ENCODE assay signal across 9 mouse cellular contexts in genomic region chr1:23228478-23228877, GRCm38 (mm10).
A peak's percentile ranks its signal among the peaks of the same experiment; 100 is the strongest.
DNase-seq lines count a peak whose midpoint lies in the region; ATAC-seq lines count a peak whose summit lies in the region.
"Had no signal": no experiment of that assay in that cellular context is flagged by ENCODE, and none has a peak within 500 bp of the region (broad histone marks: within the 10 kb centered on the region; RNA-seq: fewer than 3 reads in every experiment).

No protein-coding gene starts in this region.

- H3K4me1 ChIP-seq in intestine, embryonic 15.5 days (replicated peaks), result no peaks in the 10 kb centered on the region
- H3K4me1 ChIP-seq: forebrain, embryonic 13.5 days had no signal

- no peak overlapping the region for H3K9ac ChIP-seq in intestine, embryonic 15.5 days
- H3K9ac ChIP-seq: forebrain, embryonic 13.5 days had no signal

- H3K4me3 ChIP-seq in intestine, embryonic 15.5 days (replicated peaks), result no peak overlapping the region
- H3K4me3 ChIP-seq: forebrain, embryonic 13.5 days had no signal

- no peaks in the 10 kb centered on the region for H3K27me3 ChIP-seq in intestine, embryonic 15.5 days (replicated peaks)
- H3K27me3 ChIP-seq: forebrain, embryonic 13.5 days had no signal

- peak; percentile 9 for DNase-seq in kidney, postnatal 10 days
- DNase-seq in kidney, adult 9 months, result no peak
- DNase-seq in NIH3T3 (ENCODE audit: low read depth), result peak; percentile 38
- DNase-seq in lung, postnatal 36 days, result peak; percentile 41
- DNase-seq in thymus, postnatal 4 days, result no peak
- no peak for DNase-seq in right cerebral cortex, adult 2 months (ENCODE audit: low spot score in 2 of 2)
- DNase-seq: kidney, adult 2 months had no signal

- ATAC-seq in intestine, embryonic 15.5 days, result peak; percentile 86
- ATAC-seq: forebrain, embryonic 13.5 days had no signal

- H3K36me3 ChIP-seq in intestine, embryonic 15.5 days, result no peaks in the 10 kb centered on the region

- 75% methylated on average over 6 of the region's 6 CpGs for WGBS in intestine, embryonic 15.5 days

- H3K4me2 ChIP-seq in intestine, embryonic 15.5 days (replicated peaks), result no peak overlapping the region
- H3K4me2 ChIP-seq: forebrain, embryonic 13.5 days had no signal

- H3K27ac ChIP-seq in intestine, embryonic 15.5 days, result no peak overlapping the region
- H3K27ac ChIP-seq: forebrain, embryonic 13.5 days had no signal

- no peaks in the 10 kb centered on the region for H3K9me3 ChIP-seq in intestine, embryonic 15.5 days
- H3K9me3 ChIP-seq: forebrain, embryonic 13.5 days had no signal

Comparison
In these comparisons a context has a peak if more than half of its experiments do, and no peak if none do; other contexts are left out.
1. DNase-seq: peak in kidney, postnatal 10 days (single experiment), NIH3T3 (single experiment) and lung, postnatal 36 days (single experiment); none in kidney, adult 9 months (single experiment), thymus, postnatal 4 days (single experiment) and right cerebral cortex, adult 2 months (0 of 2).